Mouse (Mus musculus) erythroblast, embryonic 14.5 days (primary cell): ENCODE data around the gene Serinc5.

Source experiments
- GATA1 ChIP-seq: IDR thresholded peaks from 2 replicates; pipeline ENCODE4 v1.6.1; 2012; ENCODE audit warnings: low read length, inconsistent platforms, mixed read lengths
- TAL1 ChIP-seq: IDR thresholded peaks from 3 replicates; pipeline ENCODE4 v1.6.1; 2012; ENCODE audit warnings: low read length, inconsistent platforms, mixed read lengths

- TF ChIP-seq GATA1 (no peak), TAL1 (no peak)
Observed at GRCm38 (mm10) chr13:92578210-92578609, 32.7 kb upstream of the Serinc5 start.
